Mouse (Mus musculus) midbrain, embryonic 13.5 days (tissue): ENCODE measurements around the gene Ccdc13. TPM values are rescaled to one million over a fixed set of nuclear protein-coding genes. Genes with fewer than 3 reads are reported as not detected.

ENCODE experiments used
- ATAC-seq: fragments of 200-750 bp; cut with Nextera tagmentation; 2 replicates; pipeline ENCODE4 v1.8.0; 2017; ENCODE audit warnings: mild to moderate bottlenecking, moderate TSS enrichment, moderate library complexity
- H3K27ac ChIP-seq: fragments of 300-500 bp; sonication (generic); 2 replicates; pipeline ENCODE4 v1.5.1; 2015; ENCODE audit warnings: inconsistent platforms, mild to moderate bottlenecking, moderate library complexity
- H3K27me3 ChIP-seq: fragments of 300-500 bp; sonication (generic); 2 replicates; pipeline ENCODE4 v1.6.1; 2015; ENCODE audit warnings: mild to moderate bottlenecking, inconsistent platforms
- H3K36me3 ChIP-seq: fragments of 300-500 bp; sonication (generic); 2 replicates; pipeline ENCODE4 v1.6.1; 2015; ENCODE audit warnings: mild to moderate bottlenecking, inconsistent platforms
- H3K4me1 ChIP-seq: fragments of 300-500 bp; sonication (generic); replicated peaks from 2 replicates; pipeline ENCODE4 v1.6.1; 2015; ENCODE audit warnings: inconsistent platforms
- H3K4me2 ChIP-seq: fragments of 300-500 bp; sonication (generic); replicated peaks from 2 replicates; pipeline ENCODE4 v1.6.1; 2015; ENCODE audit warnings: moderate library complexity, mild to moderate bottlenecking, inconsistent platforms
- H3K4me3 ChIP-seq: fragments of 300-500 bp; sonication (generic); replicated peaks from 2 replicates; pipeline ENCODE4 v1.5.1; 2015; ENCODE audit warnings: mild to moderate bottlenecking, inconsistent platforms
- H3K9ac ChIP-seq: fragments of 300-500 bp; sonication (generic); replicated peaks from 2 replicates; pipeline ENCODE4 v1.6.1; 2015; ENCODE audit warnings: mild to moderate bottlenecking, inconsistent platforms
- H3K9me3 ChIP-seq: fragments of 300-500 bp; sonication (generic); 2 replicates; pipeline ENCODE4 v1.6.1; 2016; ENCODE audit warnings: mild to moderate bottlenecking, inconsistent platforms
- WGBS: fragments of 180-500 bp; shearing (Covaris S2); methylation state at CpG from one replicate; pipeline ENCODE4 v1.1.7; 2015; 5-methylcytosine and 5-hydroxymethylcytosine counted together
- polyA plus RNA-seq: library from polyadenylated mRNA; unstranded; fragments of >200 nt; fragmentation: Nextera tagmentation; extraction: Ambion mirVana; gene quantifications from 2 replicates; pipeline ENCODE4 v1.2.1, GENCODE M21; 2015

The Ccdc13 gene
- polyA plus RNA-seq, 1 experiment from 2014 or later = 5.0 TPM

GRCm38 (mm10) chr9:121819771-121820471 is 19.3 kb downstream of the Ccdc13 start:
- Histone ChIP-seq H3K4me1 (peaks cover 14% of the 10 kb centered on the region), H3K4me3 (no peak overlapping the region), H3K9ac (no peak overlapping the region), H3K9me3 (no peaks in the 10 kb centered on the region), H3K27me3 (no peaks in the 10 kb centered on the region), H3K36me3 (no peaks in the 10 kb centered on the region), H3K27ac (no peak overlapping the region), H3K4me2 (no peak overlapping the region)
- ATAC-seq = no peak
- WGBS = 53% methylated on average over 7 of the region's 7 CpGs

GRCm38 (mm10) chr9:121819073-121819770 is 20.0 kb downstream of the Ccdc13 start:
- H3K9me3 ChIP-seq = no peaks in the 10 kb centered on the region
- no peak overlapping the region for H3K4me2 ChIP-seq
- H3K27me3 ChIP-seq = no peaks in the 10 kb centered on the region
- no peak for ATAC-seq
- no peak overlapping the region for H3K27ac ChIP-seq
- H3K36me3 ChIP-seq = no peaks in the 10 kb centered on the region
- no peak overlapping the region for H3K4me3 ChIP-seq
- WGBS = 86% methylated on average over 9 of the region's 9 CpGs
- H3K9ac ChIP-seq = no peak overlapping the region
- peaks cover 14% of the 10 kb centered on the region for H3K4me1 ChIP-seq

GRCm38 (mm10) chr9:121815183-121815582 is 24.1 kb downstream of the Ccdc13 start:
- Histone ChIP-seq H3K4me3 (no peak overlapping the region), H3K4me2 (no peak overlapping the region), H3K27ac (no peak overlapping the region), H3K9ac (no peak overlapping the region), H3K27me3 (no peaks in the 10 kb centered on the region), H3K36me3 (no peaks in the 10 kb centered on the region), H3K9me3 (no peaks in the 10 kb centered on the region), H3K4me1 (peaks cover 17% of the 10 kb centered on the region)
- ATAC-seq = no peak
- 83% methylated on average over 6 of the region's 6 CpGs for WGBS

DNA sequence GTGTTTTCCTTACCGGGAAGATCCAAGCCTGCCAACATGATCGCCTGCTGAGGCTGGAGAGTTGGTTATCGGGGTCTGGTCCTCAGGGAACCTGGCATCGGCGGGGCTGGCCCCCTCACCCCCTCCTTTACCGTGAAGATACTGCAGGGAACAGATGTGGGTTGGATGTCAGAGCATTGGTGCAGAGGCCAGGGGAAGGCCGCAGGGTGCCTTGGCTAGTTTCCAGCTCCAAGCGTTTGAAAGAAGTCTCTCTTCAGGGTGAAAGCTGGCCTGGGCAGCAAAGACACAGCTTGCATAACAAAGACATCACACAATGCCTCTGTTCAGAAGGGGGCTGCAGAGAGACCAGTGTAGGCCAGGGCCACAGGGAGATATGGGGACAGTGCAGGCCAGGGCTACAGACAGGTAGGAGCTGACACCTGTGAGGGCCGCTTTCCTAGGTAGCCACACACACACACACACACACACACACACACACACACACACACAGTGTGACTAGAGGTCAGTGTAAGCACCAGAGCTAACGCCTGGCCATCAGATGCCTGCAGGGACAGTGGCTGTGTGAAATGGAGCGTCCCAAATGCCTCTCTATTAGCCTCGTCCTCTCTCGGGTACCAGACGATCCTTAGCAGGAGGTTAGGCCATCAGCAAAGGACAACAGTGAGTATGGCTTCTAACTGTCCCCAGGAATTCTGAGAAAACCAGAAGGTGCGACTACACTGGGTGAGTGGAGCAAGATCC is 29.0 kb downstream of the Ccdc13 start:
- Histone ChIP-seq H3K27ac (peak overlapping the region; percentile 51), H3K36me3 (no peaks in the 10 kb centered on the region), H3K27me3 (no peaks in the 10 kb centered on the region), H3K4me2 (0 out of 2 replicates have a peak overlapping the region, but pooled peaks have one; percentile 11), H3K4me3 (no peak overlapping the region), H3K9me3 (no peaks in the 10 kb centered on the region), H3K9ac (0 out of 2 replicates have a peak overlapping the region, but pooled peaks have one; percentile 10), H3K4me1 (peaks cover 41% of the 10 kb centered on the region)
- 10% methylated on average over 14 of the region's 15 CpGs for WGBS
- peak; percentile 84 for ATAC-seq

DNA sequence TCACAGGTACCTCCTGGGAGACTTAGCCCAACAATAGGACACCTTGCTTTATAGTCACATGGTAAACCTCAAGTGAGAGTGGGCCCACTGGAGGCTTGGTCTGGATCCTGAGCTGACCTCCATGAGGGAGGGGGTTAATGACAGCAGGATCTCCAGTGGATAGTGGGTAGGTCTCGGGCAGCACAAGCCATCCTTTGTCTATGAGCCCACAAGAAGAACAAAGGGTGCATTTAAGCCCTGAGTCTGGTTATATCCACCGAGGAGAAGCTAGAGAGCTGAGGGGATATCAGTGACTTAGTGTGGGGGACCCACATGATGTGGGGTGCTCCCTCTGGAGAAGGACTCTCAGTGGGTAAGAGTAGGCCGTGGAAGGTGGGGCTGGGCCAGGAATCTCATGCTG is 30.8 kb downstream of the Ccdc13 start:
- no peak for ATAC-seq
- Histone ChIP-seq H3K36me3 (no peaks in the 10 kb centered on the region), H3K9me3 (no peaks in the 10 kb centered on the region), H3K9ac (no peak overlapping the region), H3K4me3 (no peak overlapping the region), H3K4me1 (peaks cover 41% of the 10 kb centered on the region), H3K27ac (no peak overlapping the region), H3K4me2 (no peak overlapping the region), H3K27me3 (no peaks in the 10 kb centered on the region)
- 51% methylated on average over 3 of the region's 3 CpGs for WGBS

- WGBS = 71% methylated on average over 7 of the region's 7 CpGs
Measured at GRCm38 (mm10) chr9:121807947-121808346, 31.3 kb downstream of the Ccdc13 start.

DNA sequence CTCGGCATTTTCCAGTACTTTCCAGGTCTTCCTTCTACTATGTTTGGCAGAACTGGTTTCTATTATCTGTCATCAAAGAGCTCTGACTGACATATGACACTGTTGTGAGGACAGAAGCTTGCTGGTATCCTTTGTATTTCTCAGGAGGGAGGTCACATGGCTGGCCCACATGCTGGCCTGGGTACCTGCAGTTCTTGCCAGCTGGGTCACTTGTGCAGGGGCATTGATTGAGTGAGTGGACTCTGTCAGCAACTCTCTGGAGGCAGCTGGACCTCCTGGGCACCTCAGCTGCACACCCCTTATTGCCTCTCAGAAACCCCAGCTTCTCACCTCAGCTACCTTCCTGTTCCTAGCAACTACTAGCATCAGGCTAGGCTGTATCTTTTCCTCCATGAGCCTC is 31.7 kb downstream of the Ccdc13 start:
- no peak overlapping the region for H3K4me3 ChIP-seq
- no peak overlapping the region for H3K27ac ChIP-seq
- H3K27me3 ChIP-seq = no peaks in the 10 kb centered on the region
- ATAC-seq = no peak
- H3K9me3 ChIP-seq = no peaks in the 10 kb centered on the region
- H3K9ac ChIP-seq = no peak overlapping the region
- no peak overlapping the region for H3K4me2 ChIP-seq
- H3K4me1 ChIP-seq = peaks cover 41% of the 10 kb centered on the region
- no peaks in the 10 kb centered on the region for H3K36me3 ChIP-seq
- WGBS = 75% methylated on average over 1 of the region's 1 CpGs

More at GRCm38 (mm10) chr9:121807947-121808346, 31.3 kb downstream of the Ccdc13 start:
- no peaks in the 10 kb centered on the region for H3K9me3 ChIP-seq
- H3K4me2 ChIP-seq = no peak overlapping the region
- no peak overlapping the region for H3K27ac ChIP-seq
- peaks cover 41% of the 10 kb centered on the region for H3K4me1 ChIP-seq
- H3K27me3 ChIP-seq = no peaks in the 10 kb centered on the region
- H3K4me3 ChIP-seq = no peak overlapping the region
- ATAC-seq = no peak
- H3K9ac ChIP-seq = no peak overlapping the region
- H3K36me3 ChIP-seq = no peaks in the 10 kb centered on the region

DNA sequence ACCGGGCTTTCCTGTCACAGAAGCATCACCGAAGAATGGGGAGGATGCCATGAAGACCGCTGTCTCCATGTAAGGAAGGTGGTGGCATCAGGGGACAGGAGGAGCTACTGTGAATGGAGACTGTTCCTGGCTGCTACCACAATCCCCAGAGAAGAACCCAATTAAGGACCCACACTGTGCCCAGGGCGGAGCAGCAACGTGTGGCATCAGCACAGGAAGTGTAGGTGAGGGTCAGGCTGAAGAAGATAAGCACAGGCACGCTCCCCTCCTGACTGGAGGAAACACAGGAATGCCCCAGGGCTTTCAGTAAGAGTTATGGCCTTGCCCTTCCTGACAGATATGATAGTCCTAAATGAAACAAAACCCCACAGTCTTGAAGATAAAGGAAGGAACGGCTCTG is 36.5 kb downstream of the Ccdc13 start:
- Histone ChIP-seq H3K4me2 (no peak overlapping the region), H3K27ac (no peak overlapping the region), H3K9me3 (no peaks in the 10 kb centered on the region), H3K36me3 (no peaks in the 10 kb centered on the region), H3K27me3 (no peaks in the 10 kb centered on the region), H3K4me1 (peaks cover 18% of the 10 kb centered on the region), H3K9ac (no peak overlapping the region), H3K4me3 (no peak overlapping the region)
- no peak for ATAC-seq
- 84% methylated on average over 7 of the region's 7 CpGs for WGBS

- ATAC-seq = no peak
Measured at GRCm38 (mm10) chr9:121798887-121799520, 40.3 kb downstream of the Ccdc13 start.

DNA sequence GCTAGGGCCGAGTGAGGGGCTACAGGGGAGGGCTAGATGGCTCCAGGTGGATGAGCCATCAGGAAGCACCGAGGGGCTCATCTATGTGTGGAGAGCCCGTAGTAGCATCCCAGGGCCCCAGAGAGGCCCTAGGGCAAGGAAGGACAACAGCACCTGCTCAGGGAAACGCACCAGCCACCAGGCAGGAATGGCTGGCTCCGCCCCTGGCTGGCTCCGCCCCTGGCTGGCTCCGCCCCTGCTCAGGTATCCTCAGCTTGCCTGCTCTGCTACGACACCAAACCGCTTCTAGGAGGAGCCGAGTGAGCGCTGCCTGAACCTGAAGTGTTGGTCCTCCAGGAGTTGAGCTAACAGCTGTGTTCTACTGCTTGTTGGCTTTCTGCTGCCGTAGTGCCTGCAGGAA is 41.5 kb downstream of the Ccdc13 start:
- peaks cover 16% of the 10 kb centered on the region for H3K4me1 ChIP-seq
- no peak overlapping the region for H3K4me2 ChIP-seq
- WGBS = 19% methylated on average over 12 of the region's 12 CpGs
- H3K27me3 ChIP-seq = no peaks in the 10 kb centered on the region
- H3K9ac ChIP-seq = no peak overlapping the region
- no peaks in the 10 kb centered on the region for H3K36me3 ChIP-seq
- H3K9me3 ChIP-seq = no peaks in the 10 kb centered on the region
- no peak overlapping the region for H3K4me3 ChIP-seq
- H3K27ac ChIP-seq = no peak overlapping the region
- ATAC-seq = no peak

More at GRCm38 (mm10) chr9:121798887-121799520, 40.3 kb downstream of the Ccdc13 start:
- no peak overlapping the region for H3K27ac ChIP-seq
- no peaks in the 10 kb centered on the region for H3K27me3 ChIP-seq
- WGBS = 41% methylated on average over 6 of the region's 6 CpGs
- H3K4me3 ChIP-seq = no peak overlapping the region
- no peak overlapping the region for H3K9ac ChIP-seq
- H3K4me1 ChIP-seq = peaks cover 16% of the 10 kb centered on the region
- H3K9me3 ChIP-seq = no peaks in the 10 kb centered on the region
- no peaks in the 10 kb centered on the region for H3K36me3 ChIP-seq
- no peak overlapping the region for H3K4me2 ChIP-seq

DNA sequence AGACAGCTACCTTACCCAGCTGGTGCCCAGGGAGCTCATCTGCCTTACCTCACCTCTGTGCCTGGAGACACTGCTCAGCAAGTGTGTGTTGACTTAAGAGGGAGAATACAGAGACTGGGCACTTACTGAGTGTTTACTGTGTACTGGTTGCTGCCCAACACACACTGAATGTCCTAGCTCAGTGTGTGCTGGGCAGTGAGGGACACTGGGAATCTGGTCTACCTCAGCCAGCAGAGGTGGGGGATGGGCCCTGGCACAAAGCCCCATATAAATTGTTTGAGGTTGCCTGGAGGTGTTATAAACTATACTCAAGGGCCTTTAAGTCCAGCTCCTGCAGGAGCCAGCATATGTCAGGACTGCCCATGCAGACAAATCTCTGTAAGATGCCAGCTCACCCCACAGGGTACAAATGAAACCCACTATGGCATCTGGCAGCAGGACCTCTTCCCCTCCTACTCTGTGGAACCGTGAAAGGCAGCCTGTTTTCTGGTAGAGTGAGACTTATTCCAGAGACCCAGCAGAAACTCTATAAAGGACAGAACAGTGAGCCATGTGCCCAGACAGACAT is 44.2 kb downstream of the Ccdc13 start:
- Histone ChIP-seq H3K27ac (no peak overlapping the region), H3K9ac (no peak overlapping the region), H3K4me1 (peaks cover 14% of the 10 kb centered on the region), H3K27me3 (no peaks in the 10 kb centered on the region), H3K4me2 (no peak overlapping the region), H3K4me3 (no peak overlapping the region), H3K9me3 (no peaks in the 10 kb centered on the region), H3K36me3 (no peaks in the 10 kb centered on the region)
- WGBS = 57% methylated on average over 1 of the region's 1 CpGs
- no peak for ATAC-seq
